Mouse (Mus musculus) ES-E14 (cell line): ENCODE measurements at regions not wholly inside any gene's neighbourhood (a gene's known extent, or its start where the extent isn't known, plus 50 kb on each side); places are given as distances from the start of the nearest gene placed in this dataset.

ENCODE experiments used
- DNase-seq: peaks from one replicate; pipeline ENCODE4 v3.0.0-alpha.2; 2013; ENCODE audit warnings: low read depth, low spot score
- H3K27ac ChIP-seq: 2 replicates; pipeline ENCODE4 v1.5.1; 2012; ENCODE audit warnings: low read depth, mild to moderate bottlenecking, low read length, moderate library complexity, mixed read lengths; ENCODE audit not compliant: poor library complexity, insufficient read depth, severe bottlenecking
- H3K36me3 ChIP-seq: 2 replicates; pipeline ENCODE4 v1.6.1; 2012; ENCODE audit warnings: mild to moderate bottlenecking, low read length, moderate library complexity, mixed read lengths; ENCODE audit not compliant: control insufficient read depth, poor library complexity, insufficient read depth, severe bottlenecking
- H3K4me1 ChIP-seq, 2 experiments: fragments of 150-350 bp in 1 of 2; sonication (generic) in 1 of 2; 2 replicates each; pipeline ENCODE4 v1.6.1; 2012; ENCODE audit warnings: low read length in 2 of 2, mild to moderate bottlenecking in 1 of 2, mixed read lengths in 1 of 2; ENCODE audit not compliant: control insufficient read depth in 2 of 2, insufficient read depth in 2 of 2, poor library complexity in 1 of 2
- H3K4me3 ChIP-seq, 2 experiments: fragments of 150-350 bp in 1 of 2; sonication (generic) in 1 of 2; 2 replicates each; pipeline ENCODE4 v1.5.1; 2012; ENCODE audit warnings: low read length in 2 of 2, low read depth in 1 of 2, mild to moderate bottlenecking in 1 of 2, mixed read lengths in 1 of 2; ENCODE audit not compliant: insufficient read depth in 1 of 2, poor library complexity in 1 of 2, severe bottlenecking in 1 of 2
- H3K9ac ChIP-seq: 2 replicates; pipeline ENCODE4 v1.6.1; 2012; ENCODE audit warnings: low read depth, mild to moderate bottlenecking, low read length, mixed read lengths; ENCODE audit not compliant: poor library complexity, insufficient read depth, severe bottlenecking
- H3K9me3 ChIP-seq: fragments of 150-350 bp; sonication (generic); 2 replicates; pipeline ENCODE4 v1.6.1; 2012; ENCODE audit warnings: low read depth, mild to moderate bottlenecking, low read length; ENCODE audit not compliant: control insufficient read depth, insufficient read depth
- CHD2 ChIP-seq: IDR thresholded peaks from 2 replicates; pipeline ENCODE4 v1.6.1; 2014; ENCODE audit warnings: mild to moderate bottlenecking, low read depth, low read length, inconsistent platforms
- HCFC1 ChIP-seq: IDR thresholded peaks from 2 replicates; pipeline ENCODE4 v1.6.1; 2012; ENCODE audit warnings: low read length, inconsistent platforms, borderline replicate concordance; ENCODE audit not compliant: insufficient read depth
- MAFK ChIP-seq: IDR thresholded peaks from 2 replicates; pipeline ENCODE4 v1.6.1; 2014; ENCODE audit warnings: mild to moderate bottlenecking, low read depth, low read length, inconsistent platforms; ENCODE audit not compliant: insufficient read depth
- ZC3H11A ChIP-seq: IDR thresholded peaks from 2 replicates; pipeline ENCODE4 v1.6.1; 2012; ENCODE audit warnings: low read depth, mild to moderate bottlenecking, inconsistent platforms, low read length, borderline replicate concordance
- ZNF384 ChIP-seq: IDR thresholded peaks from 2 replicates; pipeline ENCODE4 v1.6.1; 2012; ENCODE audit warnings: low read depth, low read length, inconsistent platforms
- in situ Hi-C, 2 experiments: fragments of 600-800 bp; cut with MboI; formaldehyde crosslinking; loops; one replicate each; pipeline ENCODE4 v1.15.1; 2025; ENCODE audit warnings: low sequenced_read_pairs in 2 of 2, inconsistent platforms in 1 of 2; ENCODE audit not compliant: unreplicated experiment in 2 of 2

DNA sequence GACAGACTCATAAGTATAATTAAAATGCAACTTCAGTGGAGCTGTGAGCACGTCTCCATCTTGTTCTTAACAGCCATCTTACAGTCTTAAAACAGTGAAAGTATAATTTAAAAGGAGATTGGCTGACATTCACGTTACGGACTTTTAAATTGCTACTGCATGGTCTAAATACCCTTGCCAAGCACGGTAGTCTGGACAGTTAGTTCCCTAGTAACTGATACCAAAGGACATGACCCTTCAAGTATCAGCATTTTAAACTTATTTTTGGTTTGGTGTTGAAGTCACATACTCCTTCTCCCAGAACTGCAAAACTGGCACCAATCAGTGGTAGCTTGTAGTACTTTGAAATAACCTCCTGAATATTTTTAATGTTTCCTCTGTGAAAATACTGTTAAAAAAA lies 119.1 kb upstream of the Tyw5 start:
- Histone ChIP-seq H3K9me3 (no peaks in the 10 kb centered on the region), H3K36me3 (no peaks in the 10 kb centered on the region), H3K4me1 (peaks cover 0 to 3% of the 10 kb centered on the region in 2 experiments; a peak in 2 of 4 replicates), H3K9ac (no peak overlapping the region), H3K27ac (no peak overlapping the region), H3K4me3 (no peak overlapping the region)
- in situ Hi-C loops, result no loop called here
- no peak for TF ChIP-seq CHD2
- no peak for TF ChIP-seq HCFC1
- TF ChIP-seq ZC3H11A, result no peak
- no peak for TF ChIP-seq ZNF384
- no peak for TF ChIP-seq MAFK
- no peak for DNase-seq

- H3K27ac ChIP-seq, result no peak overlapping the region
- H3K9me3 ChIP-seq, result no peaks in the 10 kb centered on the region
- peaks cover 0 to 3% of the 10 kb centered on the region in 2 experiments; a peak in 2 of 4 replicates for H3K4me1 ChIP-seq
- H3K36me3 ChIP-seq, result no peaks in the 10 kb centered on the region
- TF ChIP-seq ZNF384, result no peak
- TF ChIP-seq HCFC1, result no peak
- no peak for TF ChIP-seq ZC3H11A
- no peak for TF ChIP-seq MAFK
- TF ChIP-seq CHD2, result no peak
- in situ Hi-C loops, result no loop called here
- H3K4me3 ChIP-seq, result no peak overlapping the region
- DNase-seq, result no peak
- no peak overlapping the region for H3K9ac ChIP-seq
These were observed 121.8 kb upstream of the Tyw5 start for GRCm38 (mm10) chr1:57528703-57529102.

DNA sequence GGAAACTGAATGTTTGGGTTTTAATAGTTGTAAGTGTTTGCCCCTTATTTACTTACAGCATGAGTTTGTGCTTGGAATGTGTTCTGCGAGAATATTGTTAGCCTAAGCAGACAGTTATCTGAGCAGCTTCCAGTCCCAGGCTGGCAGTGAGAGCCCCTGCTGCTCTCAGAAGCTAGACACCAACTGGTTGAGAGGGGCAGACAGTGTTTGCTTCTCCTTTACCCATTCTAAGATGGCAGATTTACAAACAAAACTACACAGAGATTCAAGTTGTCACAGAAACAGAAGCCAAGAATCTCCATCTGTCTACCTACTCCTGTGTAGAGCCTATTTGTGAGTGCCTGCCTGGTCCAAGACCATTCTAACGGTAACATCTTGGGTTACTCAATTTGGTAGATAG lies 122.4 kb upstream of the Tyw5 start:
- no peak overlapping the region for H3K4me3 ChIP-seq
- in situ Hi-C loops, result no loop called here
- H3K9me3 ChIP-seq, result no peaks in the 10 kb centered on the region
- no peaks in the 10 kb centered on the region for H3K36me3 ChIP-seq
- peaks cover 0 to 3% of the 10 kb centered on the region in 2 experiments; a peak in 2 of 4 replicates for H3K4me1 ChIP-seq
- H3K27ac ChIP-seq, result no peak overlapping the region
- no peak for DNase-seq
- TF ChIP-seq HCFC1, result no peak
- no peak overlapping the region for H3K9ac ChIP-seq

- no peak overlapping the region for H3K27ac ChIP-seq
- no peak overlapping the region for H3K4me3 ChIP-seq
- no peaks in the 10 kb centered on the region for H3K36me3 ChIP-seq
- no peaks in the 10 kb centered on the region for H3K9me3 ChIP-seq
- TF ChIP-seq ZNF384 (no peak), CHD2 (no peak), MAFK (no peak), ZC3H11A (no peak), HCFC1 (no peak)
- no peak overlapping the region for H3K9ac ChIP-seq
- in situ Hi-C loops, result no loop called here
- H3K4me1 ChIP-seq, result no peaks in the 10 kb centered on the region
- DNase-seq, result no peak
These were observed 130.5 kb upstream of the Tyw5 start for GRCm38 (mm10) chr1:57537369-57537768.

GRCm38 (mm10) chr1:57544684-57545083 lies 137.8 kb upstream of the Tyw5 start:
- no peak for DNase-seq
- no peak for TF ChIP-seq ZC3H11A
- TF ChIP-seq HCFC1, result no peak
- TF ChIP-seq MAFK, result no peak
- TF ChIP-seq CHD2, result no peak
- TF ChIP-seq ZNF384, result no peak
- Histone ChIP-seq H3K4me3 (no peak overlapping the region), H3K4me1 (no peaks in the 10 kb centered on the region), H3K36me3 (no peaks in the 10 kb centered on the region), H3K27ac (no peak overlapping the region), H3K9me3 (no peaks in the 10 kb centered on the region), H3K9ac (no peak overlapping the region)
- in situ Hi-C loops, result no loop called here
